Mouse (Mus musculus) c-Kit-negative CD71-positive TER-119-positive erythroid progenitor cells, embryonic 14.5 days (primary cell): ENCODE measurements around the gene Hoxb9.

ENCODE experiments used
- DNase-seq: peaks from one replicate; pipeline ENCODE4 v3.0.0-alpha.2; 2013; ENCODE audit warnings: low read depth, low spot score

Gene Hoxb9

DNA sequence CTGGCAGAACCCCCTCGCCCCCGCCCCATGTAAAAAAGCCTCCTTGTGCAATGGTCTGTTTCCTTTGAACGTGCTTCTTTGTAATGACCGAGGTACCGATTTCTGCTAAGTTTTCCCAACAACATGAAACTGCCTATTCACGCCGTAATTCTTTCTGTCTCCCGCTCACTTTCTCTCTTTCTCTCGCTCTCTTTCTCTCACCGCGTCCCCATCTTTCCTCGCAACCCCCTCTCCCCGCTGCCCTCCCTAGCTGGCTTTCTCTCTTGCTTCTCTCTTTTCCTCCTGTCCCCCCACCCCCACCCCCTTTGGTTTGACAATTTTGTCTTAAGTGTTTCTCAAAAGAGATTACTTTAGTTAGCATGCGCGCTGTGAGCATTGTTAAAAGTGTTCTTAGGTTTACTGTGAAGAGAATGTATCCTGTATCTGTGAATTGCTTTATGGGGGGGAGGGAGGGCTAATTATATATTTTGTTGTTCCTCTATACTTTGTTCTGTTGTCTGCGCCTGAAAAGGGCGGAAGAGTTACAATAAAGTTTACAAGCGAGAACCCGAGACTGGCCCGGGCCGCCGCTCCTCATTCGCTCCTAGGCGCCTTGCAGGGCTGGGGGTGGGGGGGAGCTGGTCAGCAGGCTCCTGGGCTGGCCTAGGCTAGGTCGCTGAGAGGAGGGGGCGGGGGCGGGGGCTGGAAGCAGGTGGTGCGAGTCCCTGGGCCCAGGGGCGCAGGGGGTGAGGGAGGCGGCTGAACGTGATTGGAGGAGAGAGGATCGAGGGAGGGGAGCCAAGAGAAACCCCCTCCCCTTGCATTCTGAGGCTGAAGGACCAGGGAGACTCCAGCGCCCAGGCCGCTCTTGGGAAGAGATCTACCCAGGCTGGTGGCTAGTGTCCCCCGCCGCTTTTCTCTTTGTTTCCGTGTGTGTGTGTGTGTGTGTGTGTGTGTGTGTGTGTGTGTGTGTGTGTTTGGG is 13.8 kb downstream of the Hoxb9 start:
- DNase-seq, result no peak

DNA sequence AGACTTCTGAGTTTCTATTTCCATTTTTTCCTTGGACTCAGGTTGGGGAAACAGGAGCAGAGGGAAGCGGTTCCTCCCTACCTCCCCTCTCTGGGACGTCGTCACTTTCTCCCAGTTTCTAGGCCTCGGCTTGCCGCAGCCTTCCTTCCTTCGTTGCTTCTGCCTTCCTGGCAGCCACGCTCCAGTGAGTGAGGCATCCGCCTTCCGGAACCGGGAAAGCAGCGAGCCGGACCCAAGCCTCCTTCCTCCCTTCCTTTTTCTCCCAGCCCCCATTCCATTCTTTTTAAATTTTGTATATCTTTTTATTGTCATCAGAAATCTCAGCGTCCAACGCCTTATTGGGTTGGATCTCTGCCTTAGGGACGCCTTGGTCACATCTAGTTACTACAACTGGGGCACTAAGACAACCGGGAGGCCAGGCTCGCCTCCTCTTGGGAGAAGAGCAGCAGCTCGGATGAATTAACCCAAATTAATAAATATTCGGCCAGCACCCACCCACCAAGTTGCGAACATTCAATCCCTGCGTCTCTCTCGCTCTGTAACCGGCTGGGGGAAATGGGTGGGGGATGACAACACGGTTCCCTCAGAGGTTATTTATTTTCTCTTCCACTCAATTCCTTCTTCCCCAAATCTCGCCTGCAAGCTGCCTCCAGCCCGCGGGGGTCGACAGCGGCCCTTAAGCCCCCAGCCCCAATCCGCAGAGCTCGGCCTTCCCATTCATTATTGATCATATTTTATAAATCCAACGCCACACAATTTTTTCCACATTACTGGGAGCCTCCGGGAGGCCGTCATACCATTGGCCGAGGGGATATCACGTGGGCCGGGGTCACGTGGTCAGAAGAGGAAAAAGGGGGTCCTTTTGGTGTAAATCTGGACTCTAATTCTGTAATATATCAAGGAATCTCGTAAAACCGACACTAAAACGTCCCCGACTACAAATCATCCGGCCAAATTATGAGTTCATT is 14.8 kb downstream of the Hoxb9 start, which contains the start of gene Hoxb7:
Gene Hoxb7, plus strand, starts transcription at position 853 of the 968 bp plus-strand sequence.
- DNase-seq, result no peak

DNA sequence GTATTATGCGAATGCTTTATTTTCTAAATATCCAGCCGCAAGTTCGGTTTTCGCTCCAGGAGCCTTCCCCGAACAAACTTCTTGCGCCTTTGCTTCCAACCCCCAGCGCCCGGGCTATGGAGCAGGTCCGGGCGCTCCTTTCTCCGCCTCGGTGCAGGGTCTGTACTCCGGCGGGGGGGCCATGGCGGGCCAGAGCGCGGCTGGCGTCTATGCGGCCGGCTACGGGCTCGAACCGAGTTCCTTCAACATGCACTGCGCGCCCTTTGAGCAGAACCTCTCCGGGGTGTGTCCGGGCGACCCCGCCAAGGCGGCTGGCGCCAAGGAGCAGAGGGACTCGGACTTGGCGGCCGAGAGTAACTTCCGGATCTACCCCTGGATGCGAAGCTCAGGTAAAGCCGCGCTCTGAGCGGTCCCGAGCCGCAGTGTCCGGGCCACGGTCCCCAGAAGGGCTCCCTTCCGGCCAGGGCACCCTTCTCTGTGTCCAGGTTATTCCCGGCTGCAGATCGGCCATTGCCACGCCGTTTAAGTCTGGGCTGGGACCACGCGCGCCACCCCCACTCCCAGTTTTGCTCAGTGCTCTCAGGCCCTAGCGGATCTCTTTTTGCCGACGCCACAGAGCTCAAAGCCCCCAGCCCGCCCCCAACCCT is 15.6 kb downstream of the Hoxb9 start:
- DNase-seq, result no peak

- DNase-seq, result no peak
Measured at GRCm38 (mm10) chr11:96287411-96287810, 16.2 kb downstream of the Hoxb9 start.

- no peak for DNase-seq
Measured at GRCm38 (mm10) chr11:96288455-96289221, 17.4 kb downstream of the Hoxb9 start.

DNA sequence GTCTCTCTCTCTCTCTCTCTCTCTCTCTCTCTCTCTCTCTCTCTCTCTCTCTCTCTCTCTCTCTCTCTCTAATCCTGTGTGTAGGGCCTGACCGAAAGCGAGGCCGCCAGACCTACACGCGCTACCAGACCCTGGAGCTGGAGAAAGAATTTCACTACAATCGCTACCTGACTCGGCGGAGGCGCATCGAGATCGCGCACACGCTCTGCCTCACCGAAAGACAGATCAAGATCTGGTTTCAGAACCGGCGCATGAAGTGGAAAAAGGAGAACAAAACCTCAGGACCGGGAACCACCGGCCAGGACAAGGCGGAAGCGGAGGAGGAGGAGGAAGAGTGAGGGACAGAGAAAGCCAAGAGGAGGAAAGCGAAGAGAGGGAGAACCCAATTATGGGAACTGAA is 18.0 kb downstream of the Hoxb9 start:
- DNase-seq, result no peak

DNA sequence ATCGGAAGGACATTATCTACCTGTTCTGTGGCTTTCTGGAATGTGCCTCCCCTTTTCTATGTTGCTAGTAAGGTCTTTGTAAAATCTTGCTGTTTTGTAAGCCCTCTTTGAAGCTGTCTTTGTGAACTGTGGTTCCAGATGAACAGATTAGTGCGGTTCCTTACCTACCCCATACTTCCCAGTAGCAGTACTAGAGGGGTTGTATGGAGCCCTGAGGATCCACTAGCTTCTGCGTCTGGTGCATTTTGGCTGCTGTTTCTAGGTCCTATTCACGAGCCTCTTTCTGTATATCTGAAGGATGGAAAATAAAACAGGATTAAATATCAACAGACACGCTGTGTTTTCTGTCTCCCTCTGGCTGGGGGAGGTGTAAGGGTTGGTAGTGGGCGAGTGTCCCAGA is 18.6 kb downstream of the Hoxb9 start:
- DNase-seq, result no peak

GRCm38 (mm10) chr11:96290705-96291355 is 19.6 kb downstream of the Hoxb9 start:
- DNase-seq, result no peak

DNA sequence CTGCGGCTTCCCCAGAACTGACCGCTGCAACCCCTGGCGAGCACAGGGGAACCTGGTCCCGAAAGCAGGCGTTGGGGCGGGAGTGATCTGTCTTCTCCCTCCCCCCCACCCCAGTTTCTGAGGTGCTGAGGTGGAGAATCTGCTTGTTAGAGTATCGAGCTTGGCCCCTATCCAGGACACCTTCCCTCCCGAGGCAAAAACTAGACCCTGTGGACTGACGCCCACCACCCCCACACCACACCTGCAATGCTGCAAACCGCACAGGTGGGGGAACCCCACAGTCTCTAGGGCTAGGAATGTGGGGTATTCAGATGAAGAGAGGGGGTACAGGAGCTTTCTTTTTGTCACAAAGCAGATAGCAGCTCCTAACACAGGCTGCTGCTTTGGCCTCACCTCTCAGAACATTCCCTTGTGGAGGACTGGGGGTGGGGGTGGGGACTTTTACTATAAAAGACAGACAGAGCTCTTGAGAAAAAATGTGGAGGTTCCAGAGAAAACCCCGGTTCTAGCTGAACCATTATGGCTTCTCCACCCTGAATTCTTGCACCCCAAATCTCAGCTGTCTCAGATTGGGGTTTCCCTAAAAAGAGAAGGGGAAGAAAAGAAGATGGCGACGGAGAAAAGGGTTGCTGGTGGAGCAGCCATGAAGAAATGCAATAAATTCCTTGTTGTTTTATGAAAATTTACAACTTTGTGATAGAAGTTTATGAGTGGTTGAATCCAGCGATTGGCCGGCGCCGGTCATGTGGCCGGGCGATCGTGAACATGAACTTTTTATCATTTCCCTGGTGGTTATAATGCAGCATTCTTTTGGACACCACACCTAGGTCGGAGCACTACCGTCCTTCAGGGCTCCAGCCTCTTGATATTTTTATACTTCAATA is 20.7 kb downstream of the Hoxb9 start, which contains the start of gene Hoxb6:
Gene Hoxb6, plus strand, starts transcription at position 796 of the 884 bp plus-strand sequence.
- DNase-seq, result no peak

DNA sequence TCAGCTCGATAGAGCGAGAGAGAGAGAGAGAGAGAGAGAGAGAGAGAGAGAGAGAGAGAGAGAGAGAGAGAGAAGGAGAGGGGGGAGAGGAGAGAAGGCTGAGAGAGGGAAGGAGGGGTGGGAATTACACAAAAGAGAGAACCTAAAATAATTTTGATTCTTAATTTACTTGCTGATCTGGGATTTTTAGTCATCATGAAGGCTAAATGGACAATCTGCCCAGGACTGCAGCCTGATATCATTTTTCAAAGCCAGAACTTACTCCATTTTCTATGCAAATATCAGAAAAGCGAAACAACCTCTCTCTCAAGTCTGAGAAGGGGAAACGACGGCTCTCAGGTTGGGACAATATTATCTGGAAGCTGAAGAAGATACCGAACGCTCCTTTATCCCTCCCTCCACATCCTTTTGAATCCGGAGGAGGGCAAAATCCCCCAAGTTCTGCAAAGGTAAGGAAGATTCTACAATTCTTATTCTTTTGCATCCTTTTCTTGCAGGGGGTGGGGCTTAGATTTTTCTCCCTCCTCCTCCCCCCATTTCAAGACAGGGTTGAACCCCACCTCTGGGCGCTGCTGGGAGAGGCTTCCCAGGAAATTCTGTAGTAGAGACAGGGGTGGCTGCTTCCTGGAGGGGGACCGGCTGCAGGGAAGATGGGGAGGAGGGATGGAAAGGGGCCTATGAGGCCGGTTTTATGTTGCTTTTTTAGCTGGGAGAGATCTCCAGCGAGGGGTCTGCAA is 21.5 kb downstream of the Hoxb9 start:
- no peak for DNase-seq

- DNase-seq, result no peak
Measured at GRCm38 (mm10) chr11:96293302-96293921, 22.2 kb downstream of the Hoxb9 start.

GRCm38 (mm10) chr11:96294245-96295091 is 23.2 kb downstream of the Hoxb9 start:
- DNase-seq, result no peak

GRCm38 (mm10) chr11:96295092-96295835 is 24.0 kb downstream of the Hoxb9 start:
- no peak for DNase-seq

GRCm38 (mm10) chr11:96296997-96297396 is 25.7 kb downstream of the Hoxb9 start:
- DNase-seq, result no peak

- DNase-seq, result no peak
Measured at GRCm38 (mm10) chr11:96297428-96297827, 26.2 kb downstream of the Hoxb9 start.

- DNase-seq, result no peak
Measured at GRCm38 (mm10) chr11:96297968-96298635, 26.8 kb downstream of the Hoxb9 start.
